9 mouse cellular contexts compared by ENCODE assay signal in genomic region chr9:121830956-121831293, GRCm38 (mm10). TPM values are rescaled to one million over a fixed set of nuclear protein-coding genes. Genes with fewer than 3 reads are reported as not detected.
A peak's percentile ranks its signal among the peaks of the same experiment; 100 is the strongest.
DNase-seq lines count a peak whose midpoint lies in the region; ATAC-seq lines count a peak whose summit lies in the region.
"Had no signal": no experiment of that assay in that cellular context is flagged by ENCODE, and none has a peak within 500 bp of the region (broad histone marks: within the 10 kb centered on the region; RNA-seq: fewer than 3 reads in every experiment).

No protein-coding gene starts in this region.

- no peaks in the 10 kb centered on the region for H3K9me3 ChIP-seq in hindbrain, embryonic 14.5 days (ENCODE audit: control insufficient read depth, low read length)

- H3K36me3 ChIP-seq in hindbrain, embryonic 14.5 days (replicated peaks; ENCODE audit: control insufficient read depth, insufficient read depth) = no peaks in the 10 kb centered on the region

- no peaks in the 10 kb centered on the region for H3K27me3 ChIP-seq in hindbrain, embryonic 14.5 days (ENCODE audit: control insufficient read depth, insufficient read depth, low read length)

- WGBS in hindbrain, embryonic 14.5 days = 33% methylated on average over 6 of the region's 6 CpGs

- no peaks in the 10 kb centered on the region for H3K4me1 ChIP-seq in hindbrain, embryonic 14.5 days (replicated peaks; ENCODE audit: control insufficient read depth, insufficient read depth, low read length)

- no peak overlapping the region for H3K4me3 ChIP-seq in hindbrain, embryonic 14.5 days (replicated peaks; ENCODE audit: low read length)

- no peak overlapping the region for H3K9ac ChIP-seq in hindbrain, embryonic 14.5 days

- peak; percentile 78 for ATAC-seq in erythroblast, adult 5-6 weeks (replicated peaks; ENCODE audit: low FRiP score, poor library complexity, severe bottlenecking)
- peak; percentile 45; the same call in 1 of the 2 replicates for ATAC-seq in hindbrain, embryonic 14.5 days (ENCODE audit: low FRiP score)
- peak; percentile 65; the same call in 1 of the 2 replicates for ATAC-seq in megakaryocyte-erythroid progenitor cell, adult 5-6 weeks (replicated peaks; ENCODE audit: low FRiP score, low TSS enrichment, poor library complexity, severe bottlenecking)
- no peak for ATAC-seq in inflammation-experienced regulatory T-cells, adult 6 months

- H3K4me2 ChIP-seq in hindbrain, embryonic 14.5 days (replicated peaks) = no peak overlapping the region

- no peak overlapping the region for H3K27ac ChIP-seq in hindbrain, embryonic 14.5 days
- H3K27ac ChIP-seq: macrophage had no signal

- DNase-seq in MEL-GATA-1-ER (ENCODE audit: extremely low read depth, low read depth) = peak; percentile 36
- DNase-seq in adrenal gland, postnatal 4 days (ENCODE audit: low spot score in 2 of 2) = peak; percentile 59 to 69
- DNase-seq in hindbrain, embryonic 14.5 days (ENCODE audit: low spot score) = peak; percentile 95
- peak; percentile 71 to 81 for DNase-seq in layer of hippocampus, postnatal 36 days
- peak; percentile 78 for DNase-seq in right cerebral cortex, postnatal 25 days

RNA-seq across cellular contexts. Expression of gene Ccdc13, which starts 8.3 kb away (rescaled TPM):
- 1 to 10 TPM; 1.8 to 2.8 TPM for total RNA-seq in adrenal gland, postnatal 4 days (2021)
- 1.3 TPM in 1 of 2 replicates, not detected in the other for total RNA-seq in erythroblast, adult 5-6 weeks (2015; ENCODE audit: low replicate concordance)
- not detected in 2 replicates for total RNA-seq in erythroblast, adult 5-6 weeks (2017; ENCODE audit: low replicate concordance)
- 1.9 and 2.2 TPM in 2 replicates for polyA plus RNA-seq in hindbrain, embryonic 14.5 days (2014; fragmentation: Nextera tagmentation; extraction: Ambion mirVana)
- total RNA-seq in layer of hippocampus, postnatal 36 days (2021) = 1 to 10 TPM; 7.5 to 9.7 TPM
- not detected in 2 replicates for total RNA-seq in megakaryocyte-erythroid progenitor cell, adult 5-6 weeks (2014; fragmentation: Nextera tagmentation)
- not detected in 2 replicates for total RNA-seq in megakaryocyte-erythroid progenitor cell, adult 5-6 weeks (2017)
- not detected for polyA plus RNA-seq in inflammation-experienced regulatory T-cells, adult 6 months (2017; shearing (Covaris generic))
- polyA plus RNA-seq: macrophage had no signal

RNA-seq across cellular contexts. Expression of gene Higd1a, which starts 27.2 kb away (rescaled TPM):
- 10 to 100 TPM; 63.8 to 68.9 TPM for total RNA-seq in adrenal gland, postnatal 4 days (2021)
- total RNA-seq in erythroblast, adult 5-6 weeks (2015; ENCODE audit: low replicate concordance) = 8.8 and 12.5 TPM in 2 replicates
- total RNA-seq in erythroblast, adult 5-6 weeks (2017; ENCODE audit: low replicate concordance) = 2.3 and 9.5 TPM in 2 replicates
- 146 and 158 TPM in 2 replicates for polyA plus RNA-seq in hindbrain, embryonic 14.5 days (2014; fragmentation: Nextera tagmentation; extraction: Ambion mirVana)
- total RNA-seq in layer of hippocampus, postnatal 36 days (2021) = 10 to 100 TPM; 90.4 to 93.2 TPM
- 119 and 156 TPM in 2 replicates for total RNA-seq in megakaryocyte-erythroid progenitor cell, adult 5-6 weeks (2014; fragmentation: Nextera tagmentation)
- 28.6 and 33.5 TPM in 2 replicates for total RNA-seq in megakaryocyte-erythroid progenitor cell, adult 5-6 weeks (2017)
- 100 to 1,000 TPM; 108 to 167 (median 119) TPM for polyA plus RNA-seq in inflammation-experienced regulatory T-cells, adult 6 months (2017; shearing (Covaris generic))

RNA-seq across cellular contexts. Expression of gene Hhatl, which starts 38.6 kb away (rescaled TPM):
- 1 to 10 TPM; 1.5 to 4.5 TPM for total RNA-seq in adrenal gland, postnatal 4 days (2021)
- not detected in 2 replicates for total RNA-seq in erythroblast, adult 5-6 weeks (2015; ENCODE audit: low replicate concordance)
- total RNA-seq in erythroblast, adult 5-6 weeks (2017; ENCODE audit: low replicate concordance) = not detected in 2 replicates
- polyA plus RNA-seq in hindbrain, embryonic 14.5 days (2014; fragmentation: Nextera tagmentation; extraction: Ambion mirVana) = 0.31 TPM in 1 of 2 replicates, not detected in the other
- total RNA-seq in layer of hippocampus, postnatal 36 days (2021) = 10 to 100 TPM; 14.6 to 15.9 TPM
- not detected in 2 replicates for total RNA-seq in megakaryocyte-erythroid progenitor cell, adult 5-6 weeks (2014; fragmentation: Nextera tagmentation)
- total RNA-seq in megakaryocyte-erythroid progenitor cell, adult 5-6 weeks (2017) = not detected in 2 replicates
- polyA plus RNA-seq in inflammation-experienced regulatory T-cells, adult 6 months (2017; shearing (Covaris generic)) = not detected
- polyA plus RNA-seq: macrophage had no signal

RNA-seq across cellular contexts. Expression of gene Klhl40, which starts 53.5 kb away (rescaled TPM):
- 1 to 10 TPM; 1.9 to 3.8 TPM for total RNA-seq in adrenal gland, postnatal 4 days (2021)
- not detected in 2 replicates for total RNA-seq in erythroblast, adult 5-6 weeks (2015; ENCODE audit: low replicate concordance)
- total RNA-seq in erythroblast, adult 5-6 weeks (2017; ENCODE audit: low replicate concordance) = not detected in 2 replicates
- 1.6 and 2.3 TPM in 2 replicates for polyA plus RNA-seq in hindbrain, embryonic 14.5 days (2014; fragmentation: Nextera tagmentation; extraction: Ambion mirVana)
- 1 to 10 TPM; 2.8 to 3.5 TPM for total RNA-seq in layer of hippocampus, postnatal 36 days (2021)
- not detected in 2 replicates for total RNA-seq in megakaryocyte-erythroid progenitor cell, adult 5-6 weeks (2014; fragmentation: Nextera tagmentation)
- total RNA-seq in megakaryocyte-erythroid progenitor cell, adult 5-6 weeks (2017) = not detected in 2 replicates
- polyA plus RNA-seq in inflammation-experienced regulatory T-cells, adult 6 months (2017; shearing (Covaris generic)) = not detected
- polyA plus RNA-seq: macrophage had no signal

Comparison
In these comparisons a context has a peak if more than half of its experiments do, and no peak if none do; other contexts are left out.
1. DNase-seq: peak in every context shown above with its lines; median percentile 95 in hindbrain, embryonic 14.5 days; 78 in right cerebral cortex, postnatal 25 days; 76 in layer of hippocampus, postnatal 36 days; 64 in adrenal gland, postnatal 4 days; 36 in MEL-GATA-1-ER.